Mouse (Mus musculus): Measurements from ENCODE around the gene Sox9. TPM values are rescaled to one million over a fixed set of nuclear protein-coding genes. Genes with fewer than 3 reads are reported as not detected.

Sox9 gene
- polyA plus RNA-seq, 1 experiment, result 21.8 TPM

DNA sequence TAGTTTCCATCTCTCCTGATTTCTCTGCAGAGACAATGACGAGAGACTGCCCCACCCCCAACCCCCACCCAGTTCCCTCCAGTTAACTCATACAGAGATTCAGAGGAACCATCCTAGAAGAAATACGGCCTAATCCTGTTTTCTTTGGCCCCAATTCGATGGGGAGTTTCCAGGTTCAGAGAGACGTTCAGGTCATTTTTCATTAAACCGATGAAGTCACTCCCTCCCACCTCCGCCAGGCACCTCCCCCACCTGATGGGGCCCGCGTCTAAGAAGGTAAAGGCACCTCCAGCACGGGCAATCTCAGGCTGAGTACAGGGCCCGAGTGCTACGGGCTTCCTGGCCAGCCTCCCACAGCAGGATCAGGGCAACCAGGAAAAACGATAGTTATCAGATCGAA lies 6.3 kb downstream of the Sox9 start:
- no peak overlapping the region for H3K4me3 ChIP-seq (ENCODE audit: insufficient read depth, low read length)
- H3K27ac ChIP-seq (ENCODE audit: insufficient read depth, low read length), result no peak overlapping the region
- TF ChIP-seq CTCF (IDR thresholded peaks at IDR 0.05; ENCODE audit: extremely low read depth, insufficient read depth, low read length) (no peak), POLR2A (IDR thresholded peaks at IDR 0.05; ENCODE audit: extremely low read depth, insufficient read depth, low read length) (no peak)
- H3K4me1 ChIP-seq (ENCODE audit: control insufficient read depth, insufficient read depth, low read length), result no peaks in the 10 kb centered on the region

DNA sequence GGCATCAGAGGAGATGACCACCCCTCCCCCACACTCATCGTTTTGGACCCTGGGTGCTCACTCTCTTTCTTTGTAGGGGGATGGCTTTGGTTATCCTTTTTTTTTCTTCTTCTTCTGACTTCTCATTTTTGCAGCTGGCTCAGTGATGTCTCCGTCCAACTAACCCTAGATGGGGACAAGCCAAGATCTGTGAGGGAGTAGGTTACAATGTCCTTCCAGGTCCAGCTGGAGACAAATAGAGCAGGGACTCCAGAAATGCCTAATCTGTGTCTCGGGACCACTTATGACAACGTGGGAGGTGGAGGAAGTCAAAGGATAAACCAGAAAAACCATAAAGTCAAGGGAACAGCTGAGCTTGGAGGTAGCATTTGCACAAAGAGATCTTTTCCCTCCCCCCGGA lies 14.4 kb downstream of the Sox9 start:
- no peak overlapping the region for H3K27ac ChIP-seq (ENCODE audit: insufficient read depth, low read length)
- no peak overlapping the region for H3K4me3 ChIP-seq (ENCODE audit: insufficient read depth, low read length)
- H3K4me1 ChIP-seq (ENCODE audit: control insufficient read depth, insufficient read depth, low read length), result no peaks in the 10 kb centered on the region
- no peak for TF ChIP-seq POLR2A (IDR thresholded peaks at IDR 0.05; ENCODE audit: extremely low read depth, insufficient read depth, low read length)
- TF ChIP-seq CTCF (IDR thresholded peaks at IDR 0.05; ENCODE audit: extremely low read depth, insufficient read depth, low read length), result no peak

DNA sequence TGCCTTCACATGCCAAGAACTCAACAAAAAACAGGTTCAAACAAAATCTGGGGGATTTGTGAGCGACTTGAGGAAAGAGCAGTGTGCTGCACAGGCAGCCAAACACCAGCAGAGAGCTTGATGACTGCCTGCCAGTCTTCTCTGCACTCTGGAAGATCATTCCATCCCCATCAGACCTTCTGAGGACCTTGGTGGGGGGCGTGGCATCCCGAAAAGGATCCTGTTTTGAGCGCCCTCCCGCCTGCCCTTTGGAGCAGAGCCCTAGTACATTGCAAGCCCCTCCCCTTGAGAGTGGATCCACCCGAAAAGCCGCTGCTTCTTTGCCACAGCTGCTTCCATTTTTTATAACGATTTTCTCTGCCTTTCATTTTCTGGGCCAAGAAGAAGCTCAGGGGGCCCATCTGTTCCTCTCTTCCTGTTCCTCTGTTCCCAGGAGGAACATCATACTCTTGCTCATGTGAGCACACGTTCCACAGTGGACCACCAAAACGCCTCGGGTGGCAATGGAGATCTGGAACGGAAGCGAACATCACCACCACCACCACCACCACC lies 16.9 kb downstream of the Sox9 start:
- H3K27ac ChIP-seq (ENCODE audit: insufficient read depth, low read length), result no peak overlapping the region
- no peaks in the 10 kb centered on the region for H3K4me1 ChIP-seq (ENCODE audit: control insufficient read depth, insufficient read depth, low read length)
- H3K4me3 ChIP-seq (ENCODE audit: insufficient read depth, low read length), result no peak overlapping the region
- TF ChIP-seq POLR2A (IDR thresholded peaks at IDR 0.05; ENCODE audit: extremely low read depth, insufficient read depth, low read length) (no peak), CTCF (IDR thresholded peaks at IDR 0.05; ENCODE audit: extremely low read depth, insufficient read depth, low read length) (no peak)

DNA sequence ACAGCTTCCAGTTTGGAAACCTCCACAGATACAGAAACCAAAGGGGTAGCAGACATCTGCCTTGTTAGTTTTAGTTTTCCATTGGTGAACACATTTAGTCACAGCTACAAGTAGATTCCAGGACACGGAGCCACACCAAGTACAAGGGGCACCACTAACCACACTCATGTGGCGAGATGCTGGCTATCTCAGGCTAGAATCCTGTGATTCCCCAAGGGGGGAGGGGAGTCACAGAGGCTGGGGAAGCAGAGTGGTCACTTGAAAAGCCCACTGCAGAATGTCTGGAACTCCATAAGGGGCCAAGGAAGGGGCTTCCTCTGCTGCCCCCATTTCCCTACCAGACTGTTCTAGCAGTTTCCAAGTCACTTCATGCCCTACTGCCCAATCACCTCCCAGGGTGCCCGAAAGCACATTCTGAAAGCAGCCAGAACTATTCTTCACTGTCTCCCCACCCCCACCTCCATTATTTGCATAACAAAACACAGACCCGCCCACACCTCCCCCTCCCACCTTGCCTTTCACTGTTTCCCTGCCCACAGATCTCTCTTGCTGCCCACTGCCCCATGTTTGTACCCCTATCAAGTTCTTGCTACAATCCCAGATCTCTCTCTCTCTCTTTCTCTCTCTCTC lies 19.3 kb downstream of the Sox9 start:
- Histone ChIP-seq H3K27ac (ENCODE audit: insufficient read depth, low read length) (no peak overlapping the region), H3K4me1 (ENCODE audit: control insufficient read depth, insufficient read depth, low read length) (no peaks in the 10 kb centered on the region), H3K4me3 (ENCODE audit: insufficient read depth, low read length) (no peak overlapping the region)
- TF ChIP-seq POLR2A (IDR thresholded peaks at IDR 0.05; ENCODE audit: extremely low read depth, insufficient read depth, low read length), result no peak
- TF ChIP-seq CTCF (IDR thresholded peaks at IDR 0.05; ENCODE audit: extremely low read depth, insufficient read depth, low read length), result no peak

DNA sequence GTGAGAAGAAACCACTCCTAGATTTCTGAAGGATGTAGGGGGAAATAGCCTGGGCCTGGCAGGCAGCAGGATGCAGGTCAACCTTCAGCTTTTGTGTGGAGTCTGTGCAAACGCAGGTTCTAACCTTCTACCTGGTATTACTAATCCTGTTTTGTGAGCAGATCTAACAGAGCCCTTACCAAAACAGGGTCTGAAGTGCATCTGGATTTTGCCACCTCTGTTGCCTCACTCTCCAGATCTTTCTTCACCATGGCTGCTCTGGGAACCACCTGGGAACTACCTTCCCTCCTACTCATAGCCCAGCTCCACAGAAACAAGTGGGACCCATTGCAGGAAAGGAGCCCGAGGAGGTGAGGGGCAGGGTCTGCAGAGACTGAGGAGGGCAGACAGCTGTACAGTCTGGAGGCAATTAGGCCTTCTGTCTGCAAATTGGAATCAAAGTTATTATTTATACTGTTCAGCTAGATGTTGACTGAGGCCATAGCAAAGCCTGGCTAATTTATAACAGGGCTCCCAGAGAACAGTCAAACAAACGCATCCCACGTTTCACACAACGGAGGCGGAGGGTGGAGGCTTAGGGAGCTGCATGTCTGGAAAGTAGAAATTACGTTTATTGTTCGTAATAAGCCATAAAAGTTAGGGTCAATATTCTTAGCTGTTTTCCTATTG lies 25.9 kb downstream of the Sox9 start:
- H3K27ac ChIP-seq (ENCODE audit: insufficient read depth, low read length), result no peak overlapping the region
- H3K4me3 ChIP-seq (ENCODE audit: insufficient read depth, low read length), result no peak overlapping the region
- TF ChIP-seq POLR2A (IDR thresholded peaks at IDR 0.05; ENCODE audit: extremely low read depth, insufficient read depth, low read length), result no peak
- TF ChIP-seq CTCF (IDR thresholded peaks at IDR 0.05; ENCODE audit: extremely low read depth, insufficient read depth, low read length), result no peak
- H3K4me1 ChIP-seq (ENCODE audit: control insufficient read depth, insufficient read depth, low read length), result peaks cover 4% of the 10 kb centered on the region

DNA sequence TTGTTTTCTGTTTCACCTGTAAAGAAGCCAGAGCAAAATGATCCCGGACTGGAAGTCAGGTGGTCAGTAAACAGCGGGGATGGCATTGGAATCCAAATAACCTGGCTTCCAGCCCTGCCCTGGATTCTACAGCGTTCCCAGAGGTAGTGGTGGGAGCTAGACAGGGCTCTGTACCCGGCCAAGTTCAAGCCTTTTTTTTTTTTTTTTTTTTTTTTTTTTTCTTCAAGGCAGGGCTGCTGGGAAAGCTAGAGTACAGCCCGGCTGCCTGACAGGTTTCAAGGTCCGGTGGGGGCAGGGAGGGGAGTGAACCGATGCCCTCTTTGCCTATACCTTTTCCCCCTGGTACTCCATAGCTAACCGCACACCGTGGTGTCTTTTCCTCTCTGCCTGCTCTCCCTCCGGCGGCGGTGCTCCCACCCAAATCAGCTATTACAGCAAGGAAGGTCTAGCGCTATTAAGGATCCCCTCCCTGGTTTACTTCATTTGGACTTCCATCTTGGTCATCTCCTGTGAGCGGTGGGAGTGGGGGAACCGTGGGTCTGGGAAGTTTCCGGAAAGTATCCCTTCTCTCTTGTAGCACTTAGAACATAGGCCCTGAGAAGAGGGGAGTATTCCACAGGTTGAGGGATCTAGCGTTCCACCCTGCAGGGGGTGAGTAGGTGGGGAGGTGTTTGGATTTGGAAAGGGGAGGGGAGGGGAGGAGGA lies 28.6 kb downstream of the Sox9 start:
- 0 out of 2 replicates have a peak overlapping the region, but pooled peaks have one; percentile 1 for H3K4me3 ChIP-seq (ENCODE audit: insufficient read depth, low read length)
- peaks cover 4% of the 10 kb centered on the region for H3K4me1 ChIP-seq (ENCODE audit: control insufficient read depth, insufficient read depth, low read length)
- no peak overlapping the region for H3K27ac ChIP-seq (ENCODE audit: insufficient read depth, low read length)
- TF ChIP-seq CTCF (IDR thresholded peaks at IDR 0.05; ENCODE audit: extremely low read depth, insufficient read depth, low read length) (no peak), POLR2A (IDR thresholded peaks at IDR 0.05; ENCODE audit: extremely low read depth, insufficient read depth, low read length) (no peak)

DNA sequence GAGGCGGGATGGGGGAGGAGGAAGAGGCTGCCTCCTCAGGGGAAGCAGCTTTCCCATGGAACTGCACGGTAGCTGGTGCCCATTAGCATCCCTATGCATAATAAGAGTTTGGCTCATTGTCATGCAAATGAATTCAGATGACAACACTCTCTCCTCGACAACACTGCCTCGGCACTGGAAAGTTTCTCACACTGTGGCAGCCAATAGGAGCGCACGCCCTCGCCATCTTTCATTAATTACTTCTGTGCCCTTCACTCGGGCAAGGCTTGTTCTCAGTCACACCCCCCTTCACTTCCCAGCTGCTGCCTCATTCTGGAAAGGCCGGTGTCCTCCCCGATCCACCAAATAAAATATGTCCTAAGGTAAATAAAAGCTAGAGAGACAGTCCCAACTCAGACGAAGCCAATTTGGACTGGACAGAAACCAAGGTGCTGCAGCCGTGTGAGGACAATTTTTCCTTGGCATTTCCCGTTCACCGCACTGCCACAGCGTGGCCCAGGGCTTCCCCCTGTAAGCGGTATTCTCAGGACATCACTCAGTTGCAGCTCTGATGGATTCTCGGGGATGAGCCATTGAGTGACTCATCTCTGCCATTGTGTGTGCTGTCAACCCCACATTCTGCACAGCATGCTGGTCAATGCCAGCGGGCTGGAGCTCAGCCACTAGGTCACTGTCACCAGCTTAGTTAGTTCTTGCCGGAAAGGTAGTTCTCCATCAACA lies 29.3 kb downstream of the Sox9 start:
- TF ChIP-seq POLR2A (IDR thresholded peaks at IDR 0.05; ENCODE audit: extremely low read depth, insufficient read depth, low read length) (0 out of 2 replicates have a peak, but pooled peaks have one; percentile 18), CTCF (IDR thresholded peaks at IDR 0.05; ENCODE audit: extremely low read depth, insufficient read depth, low read length) (no peak)
- H3K4me1 ChIP-seq (ENCODE audit: control insufficient read depth, insufficient read depth, low read length), result peaks cover 4% of the 10 kb centered on the region
- peak overlapping the region; percentile 69 for H3K27ac ChIP-seq (ENCODE audit: insufficient read depth, low read length)
- 0 out of 2 replicates have a peak overlapping the region, but pooled peaks have one; percentile 1 for H3K4me3 ChIP-seq (ENCODE audit: insufficient read depth, low read length)

DNA sequence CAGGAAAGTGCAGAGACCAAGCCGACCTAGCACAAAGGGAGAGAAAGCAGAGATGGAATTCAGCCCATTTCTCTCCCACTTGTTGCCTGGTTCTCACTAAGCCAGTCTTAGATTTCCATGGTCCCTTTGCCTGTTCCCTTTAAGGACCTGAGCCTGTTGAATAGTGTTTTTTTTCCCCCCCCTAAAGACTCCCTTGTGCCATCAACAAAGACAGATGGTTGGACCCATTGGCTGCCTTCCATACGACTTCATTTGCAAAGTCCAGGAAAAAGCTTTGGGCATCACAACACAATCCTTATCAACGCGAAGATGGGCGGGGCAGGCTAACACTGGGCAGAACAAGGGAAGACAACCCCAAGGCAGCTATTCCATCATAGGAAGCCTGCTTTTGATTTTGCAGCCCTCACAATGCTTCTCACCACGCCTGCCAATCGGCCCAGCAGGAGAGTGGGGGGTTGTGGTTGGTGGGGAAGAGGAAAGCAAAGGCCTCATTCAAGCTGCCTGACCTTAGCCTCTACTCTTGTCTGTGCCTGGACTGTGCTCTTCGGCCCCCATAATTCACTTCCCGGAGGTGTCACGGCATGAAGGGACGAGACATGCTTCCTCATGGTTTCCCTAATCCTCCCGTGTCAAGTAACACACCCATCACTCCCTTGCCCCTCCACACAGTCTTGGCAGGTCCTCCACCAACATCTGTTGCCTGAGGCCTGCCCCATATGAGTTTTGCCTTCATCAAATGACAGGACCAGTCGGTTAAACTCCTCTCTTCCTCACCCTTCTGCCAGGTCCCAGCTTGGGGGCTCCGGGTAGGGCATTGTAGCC lies 36.0 kb downstream of the Sox9 start:
- TF ChIP-seq CTCF (IDR thresholded peaks at IDR 0.05; ENCODE audit: extremely low read depth, insufficient read depth, low read length) (no peak), POLR2A (IDR thresholded peaks at IDR 0.05; ENCODE audit: extremely low read depth, insufficient read depth, low read length) (no peak)
- no peaks in the 10 kb centered on the region for H3K4me1 ChIP-seq (ENCODE audit: control insufficient read depth, insufficient read depth, low read length)
- H3K27ac ChIP-seq (ENCODE audit: insufficient read depth, low read length), result no peak overlapping the region
- H3K4me3 ChIP-seq (ENCODE audit: insufficient read depth, low read length), result no peak overlapping the region

Data from cortical plate, adult 2 months (tissue).